Mouse (Mus musculus) forebrain, embryonic 10.5 days (tissue): ENCODE data around the gene Gpt2. TPM values are rescaled to one million over a fixed set of nuclear protein-coding genes. Genes with fewer than 3 reads are reported as not detected.

ENCODE experiments used
- DNase-seq: peaks from one replicate; pipeline ENCODE4 v3.0.0-alpha.2; 2017; ENCODE audit warnings: low spot score; ENCODE audit errors: extremely low spot score
- H3K27ac ChIP-seq: fragments of 300-500 bp; sonication (generic); 2 replicates; pipeline ENCODE4 v1.5.1; 2016; ENCODE audit warnings: mild to moderate bottlenecking
- H3K27me3 ChIP-seq: fragments of 300-500 bp; sonication (generic); 2 replicates; pipeline ENCODE4 v1.6.1; 2016; ENCODE audit warnings: mild to moderate bottlenecking; ENCODE audit not compliant: poor library complexity, severe bottlenecking
- H3K36me3 ChIP-seq: fragments of 300-500 bp; sonication (generic); replicated peaks from 2 replicates; pipeline ENCODE4 v1.6.1; 2016; ENCODE audit warnings: mild to moderate bottlenecking, moderate library complexity
- H3K4me1 ChIP-seq: fragments of 300-500 bp; sonication (generic); 2 replicates; pipeline ENCODE4 v1.6.1; 2016
- H3K4me3 ChIP-seq: fragments of 300-500 bp; sonication (generic); 2 replicates; pipeline ENCODE4 v1.5.1; 2016; ENCODE audit warnings: mild to moderate bottlenecking, moderate library complexity
- H3K9me3 ChIP-seq: fragments of 300-500 bp; sonication (generic); 2 replicates; pipeline ENCODE4 v1.6.1; 2016; ENCODE audit warnings: mild to moderate bottlenecking, moderate library complexity
- WGBS: fragments of 180-500 bp; shearing (Covaris S2); methylation state at CpG from one replicate; pipeline ENCODE4 v1.1.7; 2016; 5-methylcytosine and 5-hydroxymethylcytosine counted together
- polyA plus RNA-seq: library from polyadenylated mRNA; unstranded; fragments of >200 nt; fragmentation: Nextera tagmentation; extraction: Ambion mirVana; gene quantifications from 2 replicates; pipeline ENCODE4 v1.2.1, GENCODE M21; 2016

Gpt2 gene
- polyA plus RNA-seq, 1 experiment from 2014 or later, result 32.2 TPM

- H3K27me3 ChIP-seq, result no peaks in the 10 kb centered on the region
- DNase-seq, result no peak
- peaks cover 6% of the 10 kb centered on the region; the same call in 1 of the 2 replicates for H3K4me1 ChIP-seq
- WGBS, result 93% methylated on average over 4 of the region's 4 CpGs
- no peaks in the 10 kb centered on the region for H3K36me3 ChIP-seq
- H3K27ac ChIP-seq, result no peak overlapping the region
- no peaks in the 10 kb centered on the region for H3K9me3 ChIP-seq
- H3K4me3 ChIP-seq, result no peak overlapping the region
These were observed 26.3 kb upstream of the Gpt2 start for GRCm38 (mm10) chr8:85466056-85466455.

GRCm38 (mm10) chr8:85470753-85471152 is 21.6 kb upstream of the Gpt2 start:
- Histone ChIP-seq H3K27ac (no peak overlapping the region), H3K36me3 (no peaks in the 10 kb centered on the region), H3K4me3 (no peak overlapping the region), H3K9me3 (no peaks in the 10 kb centered on the region), H3K27me3 (no peaks in the 10 kb centered on the region), H3K4me1 (no peaks in the 10 kb centered on the region)
- WGBS, result 86% methylated on average over 8 of the region's 8 CpGs
- DNase-seq, result no peak

- Histone ChIP-seq H3K27me3 (no peaks in the 10 kb centered on the region), H3K4me1 (no peaks in the 10 kb centered on the region), H3K9me3 (no peaks in the 10 kb centered on the region), H3K27ac (no peak overlapping the region), H3K36me3 (no peaks in the 10 kb centered on the region), H3K4me3 (no peak overlapping the region)
- WGBS, result 78% methylated on average over 6 of the region's 6 CpGs
- no peak for DNase-seq
These were observed 19.6 kb upstream of the Gpt2 start for GRCm38 (mm10) chr8:85472800-85473199.

GRCm38 (mm10) chr8:85473246-85473645 is 19.1 kb upstream of the Gpt2 start:
- WGBS, result 81% methylated on average over 4 of the region's 4 CpGs

GRCm38 (mm10) chr8:85474924-85475323 is 17.5 kb upstream of the Gpt2 start:
- DNase-seq, result no peak
- H3K4me3 ChIP-seq, result no peak overlapping the region
- no peak overlapping the region for H3K27ac ChIP-seq
- 85% methylated on average over 3 of the region's 3 CpGs for WGBS
- H3K36me3 ChIP-seq, result no peaks in the 10 kb centered on the region
- H3K4me1 ChIP-seq, result no peaks in the 10 kb centered on the region
- H3K9me3 ChIP-seq, result no peaks in the 10 kb centered on the region
- no peaks in the 10 kb centered on the region for H3K27me3 ChIP-seq

More at GRCm38 (mm10) chr8:85473246-85473645, 19.1 kb upstream of the Gpt2 start:
- no peaks in the 10 kb centered on the region for H3K27me3 ChIP-seq
- no peaks in the 10 kb centered on the region for H3K4me1 ChIP-seq
- DNase-seq, result no peak
- H3K9me3 ChIP-seq, result no peaks in the 10 kb centered on the region
- H3K36me3 ChIP-seq, result no peaks in the 10 kb centered on the region
- H3K4me3 ChIP-seq, result no peak overlapping the region
- no peak overlapping the region for H3K27ac ChIP-seq

GRCm38 (mm10) chr8:85476970-85477545 is 15.3 kb upstream of the Gpt2 start:
- Histone ChIP-seq H3K9me3 (no peaks in the 10 kb centered on the region), H3K27me3 (no peaks in the 10 kb centered on the region), H3K4me3 (no peak overlapping the region), H3K27ac (no peak overlapping the region), H3K36me3 (no peaks in the 10 kb centered on the region), H3K4me1 (peaks cover 5% of the 10 kb centered on the region)
- no peak for DNase-seq
- 84% methylated on average over 4 of the region's 4 CpGs for WGBS

GRCm38 (mm10) chr8:85478397-85478796 is 14.0 kb upstream of the Gpt2 start:
- Histone ChIP-seq H3K4me3 (no peak overlapping the region), H3K36me3 (no peaks in the 10 kb centered on the region), H3K27ac (no peak overlapping the region), H3K9me3 (no peaks in the 10 kb centered on the region), H3K4me1 (peaks cover 7% of the 10 kb centered on the region), H3K27me3 (no peaks in the 10 kb centered on the region)
- 96% methylated on average over 2 of the region's 2 CpGs for WGBS
- no peak for DNase-seq

GRCm38 (mm10) chr8:85479710-85480109 is 12.7 kb upstream of the Gpt2 start:
- WGBS, result 88% methylated on average over 2 of the region's 2 CpGs
- DNase-seq, result no peak

GRCm38 (mm10) chr8:85481900-85482299 is 10.5 kb upstream of the Gpt2 start:
- H3K9me3 ChIP-seq, result no peaks in the 10 kb centered on the region
- H3K27ac ChIP-seq, result peak overlapping the region; percentile 69
- H3K4me1 ChIP-seq, result peaks cover 7% of the 10 kb centered on the region
- no peaks in the 10 kb centered on the region for H3K36me3 ChIP-seq
- no peaks in the 10 kb centered on the region for H3K27me3 ChIP-seq
- no peak for DNase-seq
- 28% methylated on average over 10 of the region's 10 CpGs for WGBS
- peak overlapping the region; percentile 19; the same call in 1 of the 2 replicates for H3K4me3 ChIP-seq

More at GRCm38 (mm10) chr8:85479710-85480109, 12.7 kb upstream of the Gpt2 start:
- Histone ChIP-seq H3K27me3 (no peaks in the 10 kb centered on the region), H3K4me1 (peaks cover 7% of the 10 kb centered on the region), H3K4me3 (no peak overlapping the region), H3K36me3 (no peaks in the 10 kb centered on the region), H3K27ac (no peak overlapping the region), H3K9me3 (no peaks in the 10 kb centered on the region)

GRCm38 (mm10) chr8:85482427-85482826 is 9.9 kb upstream of the Gpt2 start:
- no peak overlapping the region for H3K4me3 ChIP-seq
- no peaks in the 10 kb centered on the region for H3K36me3 ChIP-seq
- H3K4me1 ChIP-seq, result peaks cover 7% of the 10 kb centered on the region
- DNase-seq, result no peak
- no peaks in the 10 kb centered on the region for H3K27me3 ChIP-seq
- no peaks in the 10 kb centered on the region for H3K9me3 ChIP-seq
- H3K27ac ChIP-seq, result no peak overlapping the region
- WGBS, result 69% methylated on average over 6 of the region's 6 CpGs

GRCm38 (mm10) chr8:85487906-85488620 is 4.3 kb upstream of the Gpt2 start:
- peaks cover under 1% of the 10 kb centered on the region; the same call in 1 of the 2 replicates for H3K27me3 ChIP-seq
- H3K27ac ChIP-seq, result no peak overlapping the region
- WGBS, result 85% methylated on average over 20 of the region's 20 CpGs
- no peaks in the 10 kb centered on the region for H3K36me3 ChIP-seq
- H3K4me1 ChIP-seq, result peaks cover 12% of the 10 kb centered on the region
- H3K4me3 ChIP-seq, result no peak overlapping the region
- no peak for DNase-seq
- H3K9me3 ChIP-seq, result no peaks in the 10 kb centered on the region

- Histone ChIP-seq H3K4me1 (peaks cover 17% of the 10 kb centered on the region), H3K27me3 (peaks cover 7% of the 10 kb centered on the region), H3K9me3 (no peaks in the 10 kb centered on the region), H3K4me3 (no peak overlapping the region), H3K36me3 (no peaks in the 10 kb centered on the region), H3K27ac (no peak overlapping the region)
- DNase-seq, result no peak
These were observed 3.7 kb upstream of the Gpt2 start for GRCm38 (mm10) chr8:85488631-85489030.

- 97% methylated on average over 8 of the region's 8 CpGs for WGBS
- H3K27me3 ChIP-seq, result peaks cover 12% of the 10 kb centered on the region
- no peak overlapping the region for H3K4me3 ChIP-seq
- no peak overlapping the region for H3K27ac ChIP-seq
- peaks cover 22% of the 10 kb centered on the region for H3K4me1 ChIP-seq
- no peaks in the 10 kb centered on the region for H3K36me3 ChIP-seq
- no peak for DNase-seq
- no peaks in the 10 kb centered on the region for H3K9me3 ChIP-seq
These were observed 2.8 kb upstream of the Gpt2 start for GRCm38 (mm10) chr8:85489546-85489945.
